Mouse (Mus musculus) lung, adult 2 months (tissue): ENCODE data around the gene Rnf207.

Source experiments
- CTCF ChIP-seq: fragments of 200-500 bp; IDR thresholded peaks from 2 replicates; pipeline ENCODE4 v1.5.1; 2011; ENCODE audit warnings: mild to moderate bottlenecking, low read length, control low read depth; ENCODE audit not compliant: insufficient read depth
- POLR2A ChIP-seq: fragments of 200-500 bp; IDR thresholded peaks from 2 replicates; pipeline ENCODE4 v1.6.1; 2011; ENCODE audit warnings: low read depth, mild to moderate bottlenecking, control low read depth, low read length, borderline replicate concordance; ENCODE audit errors: extremely low read depth

GRCm38 (mm10) chr4:152278986-152279385 lies 39.8 kb downstream of the Rnf207 start:
- TF ChIP-seq CTCF (no peak), POLR2A (no peak)
